Mouse (Mus musculus) intestine, embryonic 14.5 days (tissue): ENCODE measurements around the gene Scarb2. TPM values are rescaled to one million over a fixed set of nuclear protein-coding genes. Genes with fewer than 3 reads are reported as not detected.
"Not testable (repeated sequence)": the region's sequence is repeated elsewhere in the genome, so short reads cannot be mapped to it uniquely, and the experiment has no call there.

Experiments used
- ATAC-seq: fragments of 200-750 bp; cut with Nextera tagmentation; replicated peaks from 2 replicates; pipeline ENCODE4 v1.8.0; 2017; ENCODE audit warnings: low read depth, moderate number of reproducible peaks, moderate TSS enrichment, moderate library complexity; ENCODE audit not compliant: low FRiP score, low TSS enrichment
- DNase-seq: peaks from one replicate; pipeline ENCODE4 v3.0.0-alpha.2; 2018; ENCODE audit warnings: low spot score
- H3K27ac ChIP-seq: fragments of 300-500 bp; sonication (generic); 2 replicates; pipeline ENCODE4 v1.5.1; 2014; ENCODE audit warnings: low read depth, mild to moderate bottlenecking, control low read depth
- H3K27me3 ChIP-seq: fragments of 300-500 bp; sonication (generic); replicated peaks from 2 replicates; pipeline ENCODE4 v1.6.1; 2014; ENCODE audit warnings: low read length, control low read depth; ENCODE audit not compliant: control insufficient read depth, insufficient read depth
- H3K36me3 ChIP-seq: fragments of 300-500 bp; sonication (generic); 2 replicates; pipeline ENCODE4 v1.6.1; 2014; ENCODE audit warnings: low read length, control low read depth; ENCODE audit not compliant: control insufficient read depth, insufficient read depth
- H3K4me1 ChIP-seq: fragments of 300-500 bp; sonication (generic); replicated peaks from 2 replicates; pipeline ENCODE4 v1.6.1; 2014; ENCODE audit warnings: low read length, control low read depth, mixed read lengths; ENCODE audit not compliant: control insufficient read depth, insufficient read depth
- H3K4me2 ChIP-seq: fragments of 300-500 bp; sonication (generic); 2 replicates; pipeline ENCODE4 v1.6.1; 2014; ENCODE audit warnings: low read length
- H3K4me3 ChIP-seq: fragments of 300-500 bp; sonication (generic); 2 replicates; pipeline ENCODE4 v1.5.1; 2014; ENCODE audit warnings: low read depth, low read length, control low read depth, mixed read lengths
- H3K9ac ChIP-seq: fragments of 300-500 bp; sonication (generic); 2 replicates; pipeline ENCODE4 v1.6.1; 2014; ENCODE audit warnings: mild to moderate bottlenecking, low read length
- H3K9me3 ChIP-seq: fragments of 300-500 bp; sonication (generic); 2 replicates; pipeline ENCODE4 v1.6.1; 2016; ENCODE audit warnings: low read length, control low read depth; ENCODE audit not compliant: control insufficient read depth
- WGBS: fragments of 180-500 bp; shearing (Covaris S2); extraction: QIAGEN DNeasy Blood & Tissue Kit; methylation state at CpG from one replicate; pipeline ENCODE4 v1.1.7; 2014; 5-methylcytosine and 5-hydroxymethylcytosine counted together
- polyA plus RNA-seq: library from polyadenylated mRNA; unstranded; fragments of >200 nt; fragmentation: Nextera tagmentation; extraction: Ambion mirVana; gene quantifications from 2 replicates; pipeline ENCODE4 v1.2.1, GENCODE M21; 2014

Gene Scarb2
- 11.1 and 11.8 TPM in 2 replicates for polyA plus RNA-seq

DNA sequence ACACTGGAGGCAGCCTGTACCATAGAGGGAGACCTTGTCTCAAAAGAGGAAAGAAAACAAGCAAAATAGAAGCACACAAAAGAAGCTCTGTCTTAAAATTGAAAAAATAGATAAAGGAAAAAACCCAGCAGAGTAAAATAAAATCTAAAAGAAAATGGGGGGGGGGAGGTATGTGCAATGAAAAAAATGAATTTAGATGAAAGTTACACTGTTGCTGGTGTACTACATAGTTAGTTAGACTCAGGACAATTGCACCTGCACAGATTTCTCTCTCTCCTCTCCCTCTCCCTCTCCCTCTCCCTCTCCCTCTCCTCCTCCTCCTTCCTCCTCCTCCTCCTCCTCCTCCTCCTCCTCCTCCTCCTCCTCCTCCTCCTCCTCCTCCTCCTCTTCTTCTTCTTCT lies at the start of gene Scarb2:
Scarb2 (minus strand) TSS at position 101 of the 400 bp plus-strand sequence.
- peak within 1 kb of the TSS; percentile 97 for H3K27ac ChIP-seq
- no peaks in the 10 kb centered on the region for H3K36me3 ChIP-seq
- ATAC-seq: no peak
- no peak for DNase-seq
- peak within 1 kb of the TSS; percentile 89; the same call in 1 of the 2 replicates for H3K9ac ChIP-seq
- H3K4me1 ChIP-seq: peaks cover 19% of the 10 kb centered on the region
- H3K4me2 ChIP-seq: peak within 1 kb of the TSS; percentile 67
- H3K9me3 ChIP-seq: no peaks in the 10 kb centered on the region
- H3K4me3 ChIP-seq: peak within 1 kb of the TSS; percentile 95
- no peaks in the 10 kb centered on the region for H3K27me3 ChIP-seq

DNA sequence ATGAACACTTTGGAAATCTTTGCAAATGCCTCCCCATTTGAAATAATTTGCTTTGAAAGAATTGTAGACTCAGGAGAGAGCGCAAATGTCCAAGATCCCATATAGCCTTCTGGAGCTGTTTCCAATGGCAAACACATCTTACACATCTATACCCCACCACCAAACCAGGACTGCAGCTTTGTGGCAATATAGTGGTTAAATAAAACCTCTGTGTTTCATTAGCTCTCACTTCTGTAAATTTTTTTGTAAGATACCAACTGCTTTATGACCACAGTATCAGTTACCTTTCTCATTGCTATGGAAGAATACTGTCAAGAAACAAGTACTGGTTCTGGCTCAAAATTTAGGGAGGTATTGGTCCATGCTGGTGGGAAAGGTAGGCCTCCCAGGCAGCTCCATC lies 49.3 kb upstream of the Scarb2 start:
- no peaks in the 10 kb centered on the region for H3K36me3 ChIP-seq
- no peaks in the 10 kb centered on the region for H3K9me3 ChIP-seq
- H3K4me1 ChIP-seq: no peaks in the 10 kb centered on the region
- ATAC-seq: no peak
- no peak overlapping the region for H3K4me3 ChIP-seq
- WGBS: 97% methylated on average over 1 of the region's 1 CpGs
- no peak overlapping the region for H3K4me2 ChIP-seq
- H3K27me3 ChIP-seq: no peaks in the 10 kb centered on the region
- DNase-seq: no peak
- H3K27ac ChIP-seq: no peak overlapping the region
- H3K9ac ChIP-seq: no peak overlapping the region

DNA sequence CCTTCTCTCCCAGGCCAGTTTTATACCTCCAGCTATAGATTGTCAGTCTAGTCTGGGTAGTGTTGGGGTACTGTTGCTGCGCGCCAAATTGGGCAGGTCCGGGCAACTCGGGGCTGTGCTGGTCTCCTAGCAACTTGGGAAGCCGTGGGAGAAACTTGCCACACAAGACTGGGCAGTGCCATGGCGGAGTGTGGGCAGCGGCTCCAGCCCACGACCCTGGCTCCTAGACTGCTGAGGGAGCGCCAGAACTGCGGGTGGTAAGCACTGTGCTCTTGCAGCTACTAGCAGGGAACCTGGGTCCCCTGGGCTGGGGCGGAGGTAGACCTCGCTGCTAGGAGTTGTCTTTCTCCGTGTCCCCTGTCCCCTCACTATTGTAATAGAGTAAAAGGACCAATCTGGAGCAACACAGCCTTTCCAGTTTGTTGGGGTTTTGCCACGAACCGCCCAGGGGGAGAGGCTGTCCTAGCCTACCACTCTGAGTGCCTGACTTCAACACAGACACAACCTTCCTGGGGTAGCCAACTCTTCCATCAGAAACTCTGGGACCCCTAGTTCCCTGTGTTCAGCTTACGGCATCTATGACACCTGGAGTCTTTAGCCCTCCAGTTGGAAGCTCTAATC lies 48.4 kb upstream of the Scarb2 start, which contains the start of gene Fam47e:
Fam47e (plus strand) TSS at position 179 of the 621 bp plus-strand sequence.
- WGBS: 80% methylated on average over 16 of the region's 16 CpGs
- ATAC-seq: no peak

DNA sequence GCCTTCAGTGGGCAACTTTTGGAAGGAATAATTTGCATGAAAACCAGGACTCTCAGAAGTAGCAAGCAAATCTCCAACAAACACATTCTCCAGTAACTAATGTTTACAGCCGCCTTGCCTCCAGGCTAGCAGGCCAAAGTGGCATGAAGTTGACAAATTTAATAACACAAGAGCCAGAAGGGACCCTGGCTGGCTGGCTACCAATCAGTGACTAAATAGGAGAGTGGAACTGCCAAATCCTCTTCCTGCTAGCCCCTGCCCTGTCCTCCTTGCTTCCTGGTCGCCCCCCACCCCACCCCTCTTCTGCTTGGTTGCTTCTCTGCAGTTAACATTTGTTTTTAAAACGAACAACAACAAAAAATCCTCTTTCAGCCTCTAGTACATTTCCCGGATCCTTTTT lies 47.8 kb upstream of the Scarb2 start:
- Histone ChIP-seq H3K9ac (no peak overlapping the region), H3K27me3 (no peaks in the 10 kb centered on the region), H3K27ac (no peak overlapping the region), H3K4me3 (no peak overlapping the region), H3K4me2 (no peak overlapping the region), H3K36me3 (no peaks in the 10 kb centered on the region), H3K9me3 (no peaks in the 10 kb centered on the region), H3K4me1 (no peaks in the 10 kb centered on the region)
- no peak for ATAC-seq
- no peak for DNase-seq
- WGBS: 66% methylated on average over 4 of the region's 4 CpGs

More for the DNA sequence above, 48.4 kb upstream of the Scarb2 start, which contains the start of gene Fam47e:
- H3K27ac ChIP-seq: no peak within 1 kb of the TSS
- no peak within 1 kb of the TSS for H3K9ac ChIP-seq
- H3K27me3 ChIP-seq: no peaks in the 10 kb centered on the region
- no peak within 1 kb of the TSS for H3K4me2 ChIP-seq
- H3K4me1 ChIP-seq: no peaks in the 10 kb centered on the region
- no peak within 1 kb of the TSS for H3K4me3 ChIP-seq
- no peak for DNase-seq
- no peaks in the 10 kb centered on the region for H3K9me3 ChIP-seq
- no peaks in the 10 kb centered on the region for H3K36me3 ChIP-seq

DNA sequence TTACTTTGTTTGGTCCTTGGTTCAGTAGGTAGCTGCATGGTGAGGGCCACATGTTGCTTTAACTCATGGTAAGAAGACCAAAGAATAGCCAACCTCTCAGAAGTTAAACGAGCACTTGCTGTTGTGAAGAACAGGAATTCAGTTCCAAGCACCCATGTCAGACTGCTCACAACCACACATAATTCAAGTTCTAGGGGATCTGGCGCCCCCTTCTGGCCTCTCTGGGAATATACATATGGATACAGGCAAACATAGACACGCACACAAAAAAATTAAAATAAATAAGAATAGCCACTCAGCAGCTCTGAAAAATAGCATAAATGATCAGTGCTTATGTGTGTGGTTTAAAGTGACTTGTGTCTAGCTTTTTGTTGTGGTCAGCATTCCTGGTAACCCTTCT lies 47.3 kb upstream of the Scarb2 start:
- no peak for ATAC-seq
- whole genome bisulfite sequencing: 70% methylated on average over 3 of the region's 3 CpGs

DNA sequence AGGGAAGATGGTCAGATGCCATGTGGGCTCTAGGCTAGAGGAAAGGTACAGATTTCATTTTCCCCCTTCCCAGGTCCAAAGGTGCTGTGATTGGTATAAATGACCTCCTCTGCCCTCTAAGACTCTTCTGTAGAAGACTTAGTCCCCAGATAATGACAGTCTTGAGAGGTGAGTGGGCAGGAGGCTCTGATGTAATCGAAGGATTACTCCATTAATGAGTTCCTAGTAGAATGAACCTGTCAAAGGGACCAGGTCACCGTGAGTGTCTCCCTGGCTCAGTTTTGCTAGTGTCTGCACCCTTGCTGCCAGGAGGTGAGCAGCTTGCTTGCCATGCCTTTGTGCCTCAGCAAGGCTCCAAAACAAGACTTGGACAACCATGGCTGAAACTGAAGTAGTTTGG lies 46.0 kb upstream of the Scarb2 start:
- no peak for DNase-seq
- Histone ChIP-seq H3K4me1 (no peaks in the 10 kb centered on the region), H3K27ac (no peak overlapping the region), H3K9ac (no peak overlapping the region), H3K36me3 (no peaks in the 10 kb centered on the region), H3K4me2 (no peak overlapping the region), H3K4me3 (no peak overlapping the region), H3K27me3 (no peaks in the 10 kb centered on the region), H3K9me3 (no peaks in the 10 kb centered on the region)
- WGBS: 88% methylated on average over 2 of the region's 2 CpGs
- ATAC-seq: no peak

More for the DNA sequence above, 47.3 kb upstream of the Scarb2 start:
- H3K9me3 ChIP-seq: no peaks in the 10 kb centered on the region
- H3K27me3 ChIP-seq: no peaks in the 10 kb centered on the region
- no peak overlapping the region for H3K4me2 ChIP-seq
- H3K9ac ChIP-seq: no peak overlapping the region
- H3K36me3 ChIP-seq: no peaks in the 10 kb centered on the region
- H3K4me3 ChIP-seq: no peak overlapping the region
- no peak for DNase-seq
- H3K4me1 ChIP-seq: no peaks in the 10 kb centered on the region
- H3K27ac ChIP-seq: no peak overlapping the region

DNA sequence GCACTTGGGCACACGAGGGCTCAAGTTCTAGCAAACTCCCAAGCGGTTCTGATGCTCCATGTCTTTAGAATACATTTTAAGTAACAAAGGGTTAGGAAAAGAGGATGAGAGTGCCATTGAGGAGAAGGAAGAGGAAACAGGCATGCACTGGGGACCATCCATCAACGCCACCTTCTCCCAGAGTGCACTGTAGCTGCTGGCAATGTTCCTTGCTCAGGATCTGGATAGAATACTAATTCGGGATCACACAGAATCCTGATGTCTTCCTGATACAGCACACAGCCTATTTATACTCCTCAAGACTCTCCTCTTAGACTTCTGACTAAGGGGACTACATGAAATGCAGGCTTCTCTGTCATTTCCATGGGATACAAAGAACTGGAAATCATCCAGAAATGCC lies 33.1 kb upstream of the Scarb2 start:
- no peak overlapping the region for H3K4me2 ChIP-seq
- DNase-seq: no peak
- WGBS: 77% methylated on average over 4 of the region's 4 CpGs
- no peak overlapping the region for H3K4me3 ChIP-seq
- no peak overlapping the region for H3K9ac ChIP-seq
- no peaks in the 10 kb centered on the region for H3K36me3 ChIP-seq
- no peak for ATAC-seq
- no peak overlapping the region for H3K27ac ChIP-seq
- no peaks in the 10 kb centered on the region for H3K4me1 ChIP-seq
- no peaks in the 10 kb centered on the region for H3K27me3 ChIP-seq
- no peaks in the 10 kb centered on the region for H3K9me3 ChIP-seq

DNA sequence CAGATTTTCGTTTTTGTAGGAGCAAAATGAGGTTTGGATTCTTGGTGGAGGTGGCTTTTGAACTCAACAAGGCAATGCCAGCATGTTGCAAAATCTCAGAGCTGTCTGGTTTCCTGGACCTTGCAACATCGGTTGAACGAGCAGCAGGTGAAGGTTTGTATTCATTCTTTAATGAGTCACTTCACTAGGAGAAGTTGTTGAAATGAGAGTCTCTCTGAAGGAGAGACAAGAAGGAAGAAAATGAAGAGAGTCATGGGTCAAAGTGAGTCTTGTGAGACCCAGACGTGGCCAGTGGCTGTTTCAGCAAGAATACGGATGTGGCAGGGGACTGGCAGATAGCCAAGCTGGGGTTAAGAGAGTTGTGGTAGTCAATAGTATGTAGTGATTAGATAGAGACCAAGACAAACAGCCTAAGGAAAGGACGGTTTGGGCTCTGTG lies 18.2 kb upstream of the Scarb2 start:
- no peaks in the 10 kb centered on the region for H3K9me3 ChIP-seq
- DNase-seq (no peak), ATAC-seq (no peak)
- no peaks in the 10 kb centered on the region for H3K36me3 ChIP-seq
- H3K4me1 ChIP-seq: no peaks in the 10 kb centered on the region
- no peak overlapping the region for H3K4me2 ChIP-seq
- 66% methylated on average over 6 of the region's 6 CpGs for WGBS
- H3K27me3 ChIP-seq: no peaks in the 10 kb centered on the region
- no peak overlapping the region for H3K4me3 ChIP-seq
- no peak overlapping the region for H3K27ac ChIP-seq
- no peak overlapping the region for H3K9ac ChIP-seq

DNA sequence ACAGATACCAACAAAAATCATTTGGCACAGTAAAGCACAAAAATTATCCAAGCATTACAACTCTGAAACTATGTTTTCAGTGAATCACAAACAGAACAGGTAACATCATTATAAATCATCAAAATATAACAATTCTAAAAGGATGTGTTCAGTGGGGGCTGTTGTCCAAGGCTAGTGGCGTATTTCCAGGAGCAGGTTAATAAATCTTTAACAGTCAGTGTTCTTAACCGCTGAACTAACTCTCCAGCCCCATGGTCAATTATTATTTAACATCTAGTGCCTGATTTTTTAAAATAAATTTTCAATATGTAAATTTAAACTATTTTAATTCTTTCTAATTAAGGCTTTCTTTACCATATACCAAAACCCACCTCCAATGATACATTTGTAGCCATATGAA lies 14.5 kb upstream of the Scarb2 start:
- WGBS: 67% methylated on average over 2 of the region's 2 CpGs
- not testable (repeated sequence) for DNase-seq, H3K9me3 ChIP-seq

More for the DNA sequence above, 14.5 kb upstream of the Scarb2 start:
- not testable (repeated sequence) for H3K27ac ChIP-seq, H3K9ac ChIP-seq, H3K27me3 ChIP-seq, H3K4me1 ChIP-seq, H3K4me2 ChIP-seq, H3K4me3 ChIP-seq, ATAC-seq, H3K36me3 ChIP-seq
